Mouse (Mus musculus) megakaryocyte, adult 5-6 weeks (primary cell): ENCODE data around the gene Luc7l3. TPM values are rescaled to one million over a fixed set of nuclear protein-coding genes. Genes with fewer than 3 reads are reported as not detected.
A peak's percentile ranks its signal among the peaks of the same experiment; 100 is the strongest.

Source experiments
- ATAC-seq: 2 replicates; pipeline ENCODE4 v1.8.0; 2016; ENCODE audit warnings: mild to moderate bottlenecking, inconsistent platforms; ENCODE audit not compliant: poor library complexity, severe bottlenecking
- total RNA-seq, 2 experiments: library from RNA; stranded (forward) in 1 of 2; stranded (reverse) in 1 of 2; fragments of 153-499, 151-499 nt in 1 of 2; fragments of 221-1000, 200-1000 nt in 1 of 2; gene quantifications; 2 replicates each; pipeline versions ENCODE4 v1.2.3 to v1.2.4; 2015 to 2017

Gene Luc7l3
- total RNA-seq, 2 experiments from 2014 or later = 115 to 293 TPM

- peak; percentile 51 for ATAC-seq
Observed at GRCm38 (mm10) chr11:94265134-94265785, 56.5 kb downstream of the Luc7l3 start.

GRCm38 (mm10) chr11:94261585-94262370 lies 60.0 kb downstream of the Luc7l3 start:
- ATAC-seq = peak; percentile 44; the same call in 1 of the 2 replicates

DNA sequence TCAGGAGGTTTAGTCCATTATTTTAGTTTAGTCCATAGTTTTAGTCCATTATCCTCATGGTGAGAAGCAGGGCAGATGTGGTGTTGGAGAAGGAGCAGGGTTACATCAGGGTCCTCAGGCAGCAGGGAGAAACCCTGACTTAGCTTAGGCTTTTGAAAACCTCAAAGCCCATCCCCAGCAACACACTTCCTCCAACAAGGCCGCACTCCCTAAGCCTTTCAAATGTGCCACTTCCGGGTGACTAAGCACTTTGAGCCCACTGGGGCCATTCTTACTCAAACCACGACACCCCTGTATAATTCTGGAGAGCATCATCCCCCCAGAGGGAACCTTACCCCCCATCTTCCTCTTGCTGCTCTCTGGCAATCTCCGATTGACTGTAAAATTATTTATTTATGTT lies 62.0 kb downstream of the Luc7l3 start:
- ATAC-seq = peak; percentile 76

DNA sequence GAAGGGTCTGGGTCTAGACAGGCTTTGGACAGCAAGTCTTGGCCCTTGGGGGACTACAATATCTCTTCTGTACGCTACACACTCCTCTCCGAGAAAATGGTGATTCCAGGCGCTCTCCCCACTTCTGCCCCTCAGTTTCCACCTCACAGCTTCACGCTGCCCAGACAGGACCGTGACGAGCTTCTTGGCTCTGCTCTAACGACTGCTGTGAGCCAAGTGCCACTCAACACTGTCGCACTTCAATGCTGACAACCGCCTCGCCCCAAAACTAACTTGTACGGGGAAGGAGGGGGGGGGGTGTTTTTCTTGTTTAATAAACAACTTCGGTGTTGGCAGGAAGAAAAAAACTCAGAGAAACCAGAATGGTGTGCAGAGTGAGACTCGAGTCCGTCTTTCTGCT lies 63.8 kb downstream of the Luc7l3 start:
- no peak for ATAC-seq

- no peak for ATAC-seq
Observed at GRCm38 (mm10) chr11:94255733-94256132, 66.1 kb downstream of the Luc7l3 start.

- 0 out of 2 replicates have a peak, but pooled peaks have one; percentile 21 for ATAC-seq
Observed at GRCm38 (mm10) chr11:94253691-94254090, 68.1 kb downstream of the Luc7l3 start.

DNA sequence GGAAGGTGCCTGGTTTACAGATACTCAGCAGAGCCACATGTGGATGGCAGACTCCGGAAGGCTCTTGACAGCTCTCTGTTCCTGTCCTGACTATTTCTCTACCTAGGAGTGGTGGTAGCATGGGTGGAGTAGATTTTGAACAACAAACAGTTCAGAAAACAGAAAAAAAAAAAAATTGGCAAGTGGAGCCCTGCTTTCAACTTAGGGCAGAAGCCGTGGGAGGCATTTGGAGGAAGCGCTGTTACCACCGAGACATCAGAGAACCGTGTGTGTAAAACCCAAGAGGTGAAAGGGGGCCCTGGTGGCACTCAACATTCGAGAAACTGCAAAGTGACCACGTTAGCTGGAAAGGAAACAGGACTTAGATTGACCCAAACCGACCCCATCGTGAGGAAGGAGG lies 68.6 kb downstream of the Luc7l3 start:
- 0 out of 2 replicates have a peak, but pooled peaks have one; percentile 12 for ATAC-seq

- ATAC-seq = no peak
Observed at GRCm38 (mm10) chr11:94246789-94247061, 75.1 kb downstream of the Luc7l3 start.

GRCm38 (mm10) chr11:94245955-94246788 lies 75.6 kb downstream of the Luc7l3 start, which contains the start of gene Wfikkn2:
Wfikkn2 (minus strand) TSS chr11:94246005.
- ATAC-seq = no peak

DNA sequence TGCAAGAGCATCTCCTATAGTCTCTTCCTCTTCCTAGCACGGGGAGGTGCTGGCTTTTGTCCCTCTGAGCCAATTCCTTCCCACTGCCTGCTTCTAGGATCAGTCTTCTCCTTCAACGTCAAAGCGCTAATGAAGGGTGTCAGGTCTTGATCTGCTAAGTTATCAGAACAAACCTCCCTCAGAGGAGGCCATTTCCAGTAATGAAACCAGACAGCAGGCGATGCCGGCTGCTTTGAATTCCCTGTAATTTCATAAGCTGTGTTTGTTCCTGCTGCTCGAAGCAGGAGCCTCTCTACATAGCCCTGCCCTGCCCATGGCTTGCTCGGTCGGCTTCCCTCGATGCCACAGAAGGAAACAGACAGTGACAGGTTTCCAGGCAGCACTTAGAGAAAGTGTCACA lies 77.4 kb downstream of the Luc7l3 start:
- ATAC-seq = no peak

GRCm38 (mm10) chr11:94243422-94244180 lies 78.2 kb downstream of the Luc7l3 start:
- ATAC-seq = peak; percentile 29

GRCm38 (mm10) chr11:94242760-94243421 lies 78.9 kb downstream of the Luc7l3 start:
- peak; percentile 73 for ATAC-seq

- no peak for ATAC-seq
Observed at GRCm38 (mm10) chr11:94239706-94240105, 82.1 kb downstream of the Luc7l3 start.

DNA sequence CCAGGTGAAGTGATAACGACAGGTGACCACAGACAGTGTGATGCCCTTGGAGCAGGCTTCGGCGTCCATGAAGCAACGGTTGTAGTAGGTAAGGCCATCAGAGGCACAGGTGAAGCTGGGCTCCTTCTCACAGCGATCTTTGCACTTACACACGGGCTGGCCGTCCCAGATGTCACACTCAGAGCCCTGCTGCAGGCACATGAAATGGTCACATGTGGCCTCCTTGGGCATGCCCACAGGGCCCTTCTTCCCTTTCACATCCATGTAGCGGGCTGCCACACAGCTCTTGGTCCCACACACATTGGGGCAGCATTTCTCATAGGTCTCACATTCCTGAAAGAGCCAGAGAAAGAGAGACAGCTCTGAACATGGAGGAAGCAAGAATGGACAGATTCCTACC lies 83.0 kb downstream of the Luc7l3 start:
- no peak for ATAC-seq

Other genes with a start within 250 kb of the Luc7l3 start
- 15.5 and 17.8 TPM in 2 replicates for gene Tob1, start 110.5 kb downstream of the Luc7l3 start, total RNA-seq (2015)
- 13.5 and 19.3 TPM in 2 replicates for gene Tob1, start 110.5 kb downstream of the Luc7l3 start, total RNA-seq (2017)
- not detected in 2 replicates for gene Wfikkn2, start 76.0 kb downstream of the Luc7l3 start, total RNA-seq (2015)
- gene Wfikkn2, start 76.0 kb downstream of the Luc7l3 start, total RNA-seq (2017) = not detected in 2 replicates
- gene Gm21885, start 40.1 kb downstream of the Luc7l3 start, total RNA-seq (2015) = not detected in 2 replicates
- not detected in 2 replicates for gene Gm21885, start 40.1 kb downstream of the Luc7l3 start, total RNA-seq (2017)
- gene Ankrd40, start 6.0 kb upstream of the Luc7l3 start, total RNA-seq (2015) = 22.6 and 24.8 TPM in 2 replicates
- 64.7 and 74.1 TPM in 2 replicates for gene Ankrd40, start 6.0 kb upstream of the Luc7l3 start, total RNA-seq (2017)
- gene Abcc3, start 71.0 kb upstream of the Luc7l3 start, total RNA-seq (2015) = 1.1 and 1.8 TPM in 2 replicates
- gene Abcc3, start 71.0 kb upstream of the Luc7l3 start, total RNA-seq (2017) = 1.4 and 1.8 TPM in 2 replicates
- gene Cacna1g, start 152.2 kb upstream of the Luc7l3 start, total RNA-seq (2015) = 0.96 and 0.98 TPM in 2 replicates
- 0.16 TPM in 1 of 2 replicates, not detected in the other for gene Cacna1g, start 152.2 kb upstream of the Luc7l3 start, total RNA-seq (2017)
- gene Spata20, start 164.2 kb upstream of the Luc7l3 start, total RNA-seq (2015) = not detected in 2 replicates
- not detected in 2 replicates for gene Spata20, start 164.2 kb upstream of the Luc7l3 start, total RNA-seq (2017)
- not detected in 2 replicates for gene Epn3, start 178.0 kb upstream of the Luc7l3 start, total RNA-seq (2015)
- not detected in 2 replicates for gene Epn3, start 178.0 kb upstream of the Luc7l3 start, total RNA-seq (2017)
- 0.23 TPM in 1 of 2 replicates, not detected in the other for gene Mycbpap, start 199.8 kb upstream of the Luc7l3 start, total RNA-seq (2015)
- 0.20 TPM in 1 of 2 replicates, not detected in the other for gene Mycbpap, start 199.8 kb upstream of the Luc7l3 start, total RNA-seq (2017)
- gene Rsad1, start 227.3 kb upstream of the Luc7l3 start, total RNA-seq (2015) = 0.32 and 0.40 TPM in 2 replicates
- 0.59 and 0.89 TPM in 2 replicates for gene Rsad1, start 227.3 kb upstream of the Luc7l3 start, total RNA-seq (2017)
- gene Chad, start 243.1 kb upstream of the Luc7l3 start, total RNA-seq (2015) = not detected in 2 replicates
- gene Chad, start 243.1 kb upstream of the Luc7l3 start, total RNA-seq (2017) = not detected in 2 replicates